Mouse (Mus musculus): ENCODE measurements around the gene Acoxl. TPM values are rescaled to one million over a fixed set of nuclear protein-coding genes. Genes with fewer than 3 reads are reported as not detected.

Gene Acoxl
- polyA plus RNA-seq, 1 experiment from 2014 or later = 0.06 TPM

GRCm38 (mm10) chr2:128166623-128167423 lies 328.1 kb downstream of the Acoxl start:
- Histone ChIP-seq H3K27ac (no peak overlapping the region), H3K4me2 (replicated peaks) (no peak overlapping the region), H3K4me1 (peaks cover 8% of the 10 kb centered on the region; the same call in 1 of the 2 replicates), H3K27me3 (no peaks in the 10 kb centered on the region), H3K9ac (no peak overlapping the region), H3K4me3 (no peak overlapping the region), H3K36me3 (peaks cover 2% of the 10 kb centered on the region), H3K9me3 (no peaks in the 10 kb centered on the region)
- no peak for ATAC-seq (ENCODE audit: low FRiP score, low read depth)
- WGBS = 70% methylated on average over 13 of the region's 13 CpGs

- Histone ChIP-seq H3K4me2 (replicated peaks) (no peak overlapping the region), H3K9me3 (no peaks in the 10 kb centered on the region), H3K36me3 (no peaks in the 10 kb centered on the region), H3K27me3 (no peaks in the 10 kb centered on the region), H3K4me1 (peaks cover 8% of the 10 kb centered on the region; the same call in 1 of the 2 replicates), H3K9ac (no peak overlapping the region), H3K27ac (no peak overlapping the region), H3K4me3 (no peak overlapping the region)
- WGBS = 94% methylated on average over 12 of the region's 12 CpGs
- no peak for ATAC-seq (ENCODE audit: low FRiP score, low read depth)
These were observed 329.3 kb downstream of the Acoxl start for GRCm38 (mm10) chr2:128167930-128168329.

DNA sequence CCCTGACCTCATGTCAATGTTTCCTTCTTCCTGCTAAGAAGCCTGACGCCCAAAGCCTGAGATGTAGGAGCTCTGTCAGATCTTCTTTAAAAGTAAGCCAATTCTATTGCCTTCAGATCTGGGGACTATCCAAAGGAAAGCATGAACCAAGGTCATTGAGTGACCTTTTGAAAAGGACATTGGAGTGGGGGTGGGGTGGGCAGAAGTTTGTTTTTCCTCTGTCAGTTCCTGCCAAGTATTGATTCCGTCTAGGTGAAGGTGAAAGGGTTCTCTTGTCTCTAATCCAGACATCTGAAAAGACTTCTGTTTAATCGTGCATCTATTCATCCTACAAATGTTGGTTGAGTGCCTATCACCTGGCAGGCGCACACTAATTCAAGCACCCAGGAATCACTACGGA lies 330.8 kb downstream of the Acoxl start:
- Histone ChIP-seq H3K4me3 (no peak overlapping the region), H3K36me3 (no peaks in the 10 kb centered on the region), H3K27me3 (no peaks in the 10 kb centered on the region), H3K9ac (no peak overlapping the region), H3K9me3 (no peaks in the 10 kb centered on the region), H3K4me2 (replicated peaks) (no peak overlapping the region), H3K27ac (no peak overlapping the region), H3K4me1 (peaks cover 8% of the 10 kb centered on the region; the same call in 1 of the 2 replicates)
- ATAC-seq (ENCODE audit: low FRiP score, low read depth) = no peak
- 89% methylated on average over 5 of the region's 5 CpGs for WGBS

DNA sequence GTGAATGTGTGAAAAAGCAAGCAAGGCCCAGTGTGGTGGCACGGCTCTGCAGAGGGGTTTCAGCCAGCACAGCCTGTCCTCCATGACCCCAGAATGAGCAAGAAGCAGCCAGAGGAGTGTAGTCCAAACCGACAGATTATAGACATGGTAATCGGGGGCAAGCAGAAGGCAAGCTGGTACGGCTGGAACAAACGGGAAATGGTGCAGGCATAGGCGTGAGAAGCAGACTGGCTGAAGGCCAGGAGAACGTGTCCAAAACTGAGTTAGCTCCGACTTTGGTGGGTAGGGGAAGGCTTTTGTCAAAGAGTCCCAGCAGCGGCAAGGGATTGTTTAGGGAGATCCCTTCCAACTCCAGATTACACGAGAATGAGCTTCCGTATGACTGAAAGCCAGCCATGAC lies 331.3 kb downstream of the Acoxl start:
- no peak overlapping the region for H3K4me3 ChIP-seq
- H3K4me1 ChIP-seq = peaks cover 8% of the 10 kb centered on the region; the same call in 1 of the 2 replicates
- no peaks in the 10 kb centered on the region for H3K36me3 ChIP-seq
- no peak overlapping the region for H3K4me2 ChIP-seq (replicated peaks)
- H3K27ac ChIP-seq = no peak overlapping the region
- H3K9me3 ChIP-seq = no peaks in the 10 kb centered on the region
- WGBS = 82% methylated on average over 11 of the region's 11 CpGs
- H3K9ac ChIP-seq = no peak overlapping the region
- ATAC-seq (ENCODE audit: low FRiP score, low read depth) = no peak
- no peaks in the 10 kb centered on the region for H3K27me3 ChIP-seq

- Histone ChIP-seq H3K9me3 (no peaks in the 10 kb centered on the region), H3K27ac (no peak overlapping the region), H3K4me1 (peaks cover 8% of the 10 kb centered on the region; the same call in 1 of the 2 replicates), H3K36me3 (no peaks in the 10 kb centered on the region), H3K4me3 (no peak overlapping the region), H3K9ac (no peak overlapping the region), H3K27me3 (no peaks in the 10 kb centered on the region), H3K4me2 (replicated peaks) (no peak overlapping the region)
- WGBS = 82% methylated on average over 3 of the region's 3 CpGs
- ATAC-seq (ENCODE audit: low FRiP score, low read depth) = no peak
These were observed 331.9 kb downstream of the Acoxl start for GRCm38 (mm10) chr2:128170614-128171013.

DNA sequence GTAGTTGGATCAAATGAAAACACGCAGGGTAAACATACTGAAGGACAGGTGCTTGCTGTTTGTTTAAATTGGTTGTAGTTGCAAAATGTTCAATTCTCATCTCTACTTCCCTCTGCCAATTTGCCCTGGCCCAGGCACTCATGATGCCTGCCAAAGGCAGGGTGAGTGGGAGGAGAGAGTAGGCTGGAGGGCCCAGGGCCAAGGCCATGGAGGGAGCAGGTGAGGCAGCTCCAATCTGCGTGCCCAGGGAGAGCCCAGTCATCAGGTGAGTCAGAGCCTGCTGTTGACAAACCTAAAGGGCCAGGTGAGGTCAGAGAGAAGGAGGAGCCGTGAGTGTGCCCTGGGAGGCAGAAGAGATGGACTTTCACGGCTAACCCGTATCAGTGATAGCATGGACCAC lies 333.6 kb downstream of the Acoxl start:
- 91% methylated on average over 5 of the region's 5 CpGs for WGBS
- H3K4me3 ChIP-seq = no peak overlapping the region
- H3K27ac ChIP-seq = no peak overlapping the region
- H3K4me2 ChIP-seq (replicated peaks) = no peak overlapping the region
- H3K9ac ChIP-seq = no peak overlapping the region
- H3K9me3 ChIP-seq = no peaks in the 10 kb centered on the region
- peaks cover 10% of the 10 kb centered on the region for H3K4me1 ChIP-seq
- ATAC-seq (ENCODE audit: low FRiP score, low read depth) = no peak
- H3K36me3 ChIP-seq = no peaks in the 10 kb centered on the region
- no peaks in the 10 kb centered on the region for H3K27me3 ChIP-seq

Small RNA genes within 50 kb of the gene (microRNA-seq; reads per million reads assigned to microRNA genes)
- not detected for gene Gm22411

Other genes starting within 250 kb of the Acoxl start
- 1.4 and 1.6 TPM in 2 replicates for gene Mal, start 182.2 kb upstream of the Acoxl start, polyA plus RNA-seq (2015; fragmentation: Nextera tagmentation; extraction: Ambion mirVana)
- 6.5 and 7.0 TPM in 2 replicates for gene Mall, start 108.9 kb upstream of the Acoxl start, polyA plus RNA-seq (2015; fragmentation: Nextera tagmentation; extraction: Ambion mirVana)
- 33.5 and 34.6 TPM in 2 replicates for gene Nphp1, start 50.0 kb upstream of the Acoxl start, polyA plus RNA-seq (2015; fragmentation: Nextera tagmentation; extraction: Ambion mirVana)
- gene Mtln, start 46.4 kb upstream of the Acoxl start, polyA plus RNA-seq (2015; fragmentation: Nextera tagmentation; extraction: Ambion mirVana) = 26.2 and 29.5 TPM in 2 replicates
- 54.0 and 58.5 TPM in 2 replicates for gene Bub1, start 7.0 kb upstream of the Acoxl start, polyA plus RNA-seq (2015; fragmentation: Nextera tagmentation; extraction: Ambion mirVana)

Data from limb, embryonic 13.5 days (tissue).